Mouse (Mus musculus): ENCODE measurements around the gene Kcnq1. TPM values are rescaled to one million over a fixed set of nuclear protein-coding genes. Genes with fewer than 3 reads are reported as not detected.

Kcnq1 gene
- polyA plus RNA-seq, 1 experiment from 2014 or later: 9.6 TPM

GRCm38 (mm10) chr7:143283625-143284024 lies 177.5 kb downstream of the Kcnq1 start:
- no peaks in the 10 kb centered on the region for H3K27me3 ChIP-seq (ENCODE audit: control insufficient read depth, insufficient read depth, low read depth, low read length)
- ATAC-seq (ENCODE audit: low read depth): peak; percentile 49
- H3K4me3 ChIP-seq (ENCODE audit: low read length): no peak overlapping the region
- H3K27ac ChIP-seq (ENCODE audit: low read length): no peak overlapping the region
- H3K4me1 ChIP-seq (replicated peaks; ENCODE audit: control insufficient read depth, insufficient read depth, low read length): peaks cover 38% of the 10 kb centered on the region
- no peaks in the 10 kb centered on the region for H3K36me3 ChIP-seq (ENCODE audit: control insufficient read depth, insufficient read depth, low read length)
- no peaks in the 10 kb centered on the region for H3K9me3 ChIP-seq (ENCODE audit: control insufficient read depth, low read length)
- H3K9ac ChIP-seq (ENCODE audit: low read length): no peak overlapping the region
- no peak overlapping the region for H3K4me2 ChIP-seq (ENCODE audit: low read depth, low read length)
- 38% methylated on average over 2 of the region's 2 CpGs for WGBS

- H3K9ac ChIP-seq (ENCODE audit: low read length): no peak overlapping the region
- H3K27me3 ChIP-seq (ENCODE audit: control insufficient read depth, insufficient read depth, low read depth, low read length): no peaks in the 10 kb centered on the region
- ATAC-seq (ENCODE audit: low read depth): peak; percentile 20; the same call in 1 of the 2 replicates
- peak overlapping the region; percentile 47; the same call in 1 of the 2 replicates for H3K27ac ChIP-seq (ENCODE audit: low read length)
- H3K4me1 ChIP-seq (replicated peaks; ENCODE audit: control insufficient read depth, insufficient read depth, low read length): peaks cover 50% of the 10 kb centered on the region
- no peak overlapping the region for H3K4me3 ChIP-seq (ENCODE audit: low read length)
- H3K9me3 ChIP-seq (ENCODE audit: control insufficient read depth, low read length): no peaks in the 10 kb centered on the region
- H3K36me3 ChIP-seq (ENCODE audit: control insufficient read depth, insufficient read depth, low read length): no peaks in the 10 kb centered on the region
- H3K4me2 ChIP-seq (ENCODE audit: low read depth, low read length): no peak overlapping the region
- WGBS: 30% methylated on average over 1 of the region's 1 CpGs
These were observed 178.7 kb downstream of the Kcnq1 start for GRCm38 (mm10) chr7:143284866-143285265.

- Histone ChIP-seq H3K27me3 (ENCODE audit: control insufficient read depth, insufficient read depth, low read depth, low read length) (no peaks in the 10 kb centered on the region), H3K27ac (ENCODE audit: low read length) (no peak overlapping the region), H3K9ac (ENCODE audit: low read length) (no peak overlapping the region), H3K36me3 (ENCODE audit: control insufficient read depth, insufficient read depth, low read length) (no peaks in the 10 kb centered on the region), H3K4me2 (ENCODE audit: low read depth, low read length) (no peak overlapping the region), H3K4me1 (replicated peaks; ENCODE audit: control insufficient read depth, insufficient read depth, low read length) (peaks cover 56% of the 10 kb centered on the region), H3K9me3 (ENCODE audit: control insufficient read depth, low read length) (no peaks in the 10 kb centered on the region), H3K4me3 (ENCODE audit: low read length) (no peak overlapping the region)
- WGBS: 45% methylated on average over 3 of the region's 3 CpGs
- no peak for ATAC-seq (ENCODE audit: low read depth)
These were observed 179.3 kb downstream of the Kcnq1 start for GRCm38 (mm10) chr7:143285440-143285839.

GRCm38 (mm10) chr7:143286532-143287290 lies 180.5 kb downstream of the Kcnq1 start:
- H3K36me3 ChIP-seq (ENCODE audit: control insufficient read depth, insufficient read depth, low read length): no peaks in the 10 kb centered on the region
- 37% methylated on average over 8 of the region's 8 CpGs for WGBS
- H3K27ac ChIP-seq (ENCODE audit: low read length): no peak overlapping the region
- no peaks in the 10 kb centered on the region for H3K9me3 ChIP-seq (ENCODE audit: control insufficient read depth, low read length)
- no peak overlapping the region for H3K4me3 ChIP-seq (ENCODE audit: low read length)
- peaks cover 66% of the 10 kb centered on the region for H3K4me1 ChIP-seq (replicated peaks; ENCODE audit: control insufficient read depth, insufficient read depth, low read length)
- H3K4me2 ChIP-seq (ENCODE audit: low read depth, low read length): no peak overlapping the region
- no peak for ATAC-seq (ENCODE audit: low read depth)
- H3K27me3 ChIP-seq (ENCODE audit: control insufficient read depth, insufficient read depth, low read depth, low read length): no peaks in the 10 kb centered on the region
- no peak overlapping the region for H3K9ac ChIP-seq (ENCODE audit: low read length)

- H3K9me3 ChIP-seq (ENCODE audit: control insufficient read depth, low read length): no peaks in the 10 kb centered on the region
- H3K27me3 ChIP-seq (ENCODE audit: control insufficient read depth, insufficient read depth, low read depth, low read length): no peaks in the 10 kb centered on the region
- 78% methylated on average over 7 of the region's 7 CpGs for whole genome bisulfite sequencing
- H3K4me1 ChIP-seq (replicated peaks; ENCODE audit: control insufficient read depth, insufficient read depth, low read length): peaks cover 70% of the 10 kb centered on the region
- no peak overlapping the region for H3K4me2 ChIP-seq (ENCODE audit: low read depth, low read length)
- H3K9ac ChIP-seq (ENCODE audit: low read length): no peak overlapping the region
- H3K4me3 ChIP-seq (ENCODE audit: low read length): no peak overlapping the region
- no peaks in the 10 kb centered on the region for H3K36me3 ChIP-seq (ENCODE audit: control insufficient read depth, insufficient read depth, low read length)
- no peak overlapping the region for H3K27ac ChIP-seq (ENCODE audit: low read length)
- no peak for ATAC-seq (ENCODE audit: low read depth)
These were observed 182.0 kb downstream of the Kcnq1 start for GRCm38 (mm10) chr7:143288135-143288534.

GRCm38 (mm10) chr7:143289082-143289849 lies 183.1 kb downstream of the Kcnq1 start:
- peak; percentile 84 for ATAC-seq (ENCODE audit: low read depth)
- H3K9ac ChIP-seq (ENCODE audit: low read length): no peak overlapping the region

GRCm38 (mm10) chr7:143294690-143295355 lies 188.7 kb downstream of the Kcnq1 start:
- WGBS: 49% methylated on average over 20 of the region's 20 CpGs
- H3K9ac ChIP-seq (ENCODE audit: low read length): peak overlapping the region; percentile 77
- H3K27ac ChIP-seq (ENCODE audit: low read length): no peak overlapping the region
- H3K27me3 ChIP-seq (ENCODE audit: control insufficient read depth, insufficient read depth, low read depth, low read length): no peaks in the 10 kb centered on the region
- peaks cover 15% of the 10 kb centered on the region for H3K9me3 ChIP-seq (ENCODE audit: control insufficient read depth, low read length)
- peak overlapping the region; percentile 68 for H3K4me3 ChIP-seq (ENCODE audit: low read length)
- ATAC-seq (ENCODE audit: low read depth): no peak
- 0 out of 2 replicates have a peak, but pooled peaks cover 2% of the 10 kb centered on the region for H3K36me3 ChIP-seq (ENCODE audit: control insufficient read depth, insufficient read depth, low read length)
- peak overlapping the region; percentile 59 for H3K4me2 ChIP-seq (ENCODE audit: low read depth, low read length)
- peaks cover 24% of the 10 kb centered on the region for H3K4me1 ChIP-seq (replicated peaks; ENCODE audit: control insufficient read depth, insufficient read depth, low read length)

More at GRCm38 (mm10) chr7:143289082-143289849, 183.1 kb downstream of the Kcnq1 start:
- H3K4me1 ChIP-seq (replicated peaks; ENCODE audit: control insufficient read depth, insufficient read depth, low read length): peaks cover 61% of the 10 kb centered on the region
- no peak overlapping the region for H3K4me3 ChIP-seq (ENCODE audit: low read length)
- no peaks in the 10 kb centered on the region for H3K36me3 ChIP-seq (ENCODE audit: control insufficient read depth, insufficient read depth, low read length)
- no peaks in the 10 kb centered on the region for H3K27me3 ChIP-seq (ENCODE audit: control insufficient read depth, insufficient read depth, low read depth, low read length)
- WGBS: 50% methylated on average over 3 of the region's 3 CpGs
- no peak overlapping the region for H3K4me2 ChIP-seq (ENCODE audit: low read depth, low read length)
- peak overlapping the region; percentile 56 for H3K27ac ChIP-seq (ENCODE audit: low read length)
- H3K9me3 ChIP-seq (ENCODE audit: control insufficient read depth, low read length): no peaks in the 10 kb centered on the region

- 57% methylated on average over 47 of the region's 47 CpGs for WGBS
- peaks cover 21% of the 10 kb centered on the region for H3K4me1 ChIP-seq (replicated peaks; ENCODE audit: control insufficient read depth, insufficient read depth, low read length)
These were observed 189.3 kb downstream of the Kcnq1 start for GRCm38 (mm10) chr7:143295356-143296000.

More at GRCm38 (mm10) chr7:143295356-143296000, 189.3 kb downstream of the Kcnq1 start:
- H3K27me3 ChIP-seq (ENCODE audit: control insufficient read depth, insufficient read depth, low read depth, low read length): no peaks in the 10 kb centered on the region
- H3K9me3 ChIP-seq (ENCODE audit: control insufficient read depth, low read length): peaks cover 15% of the 10 kb centered on the region
- H3K27ac ChIP-seq (ENCODE audit: low read length): peak overlapping the region; percentile 73
- H3K36me3 ChIP-seq (ENCODE audit: control insufficient read depth, insufficient read depth, low read length): 0 out of 2 replicates have a peak, but pooled peaks cover 2% of the 10 kb centered on the region
- H3K4me3 ChIP-seq (ENCODE audit: low read length): peak overlapping the region; percentile 68
- peak overlapping the region; percentile 77 for H3K9ac ChIP-seq (ENCODE audit: low read length)
- peak overlapping the region; percentile 59 for H3K4me2 ChIP-seq (ENCODE audit: low read depth, low read length)
- ATAC-seq (ENCODE audit: low read depth): no peak

Data from lung, embryonic 16.5 days (tissue).